Mouse (Mus musculus) forebrain, embryonic 15.5 days (tissue): ENCODE data around the gene Wdr89. TPM values are rescaled to one million over a fixed set of nuclear protein-coding genes. Genes with fewer than 3 reads are reported as not detected.
A peak's percentile ranks its signal among the peaks of the same experiment; 100 is the strongest.

ENCODE experiments used
- ATAC-seq: fragments of 200-750 bp; cut with Nextera tagmentation; replicated peaks from 2 replicates; pipeline ENCODE4 v1.8.0; 2017; ENCODE audit warnings: mild to moderate bottlenecking, moderate TSS enrichment, moderate library complexity
- H3K27ac ChIP-seq: fragments of 300-500 bp; sonication (generic); replicated peaks from 2 replicates; pipeline ENCODE4 v1.5.1; 2015; ENCODE audit warnings: mild to moderate bottlenecking, inconsistent platforms
- H3K27me3 ChIP-seq: fragments of 300-500 bp; sonication (generic); 2 replicates; pipeline ENCODE4 v1.6.1; 2015; ENCODE audit warnings: inconsistent platforms
- H3K36me3 ChIP-seq: fragments of 300-500 bp; sonication (generic); 2 replicates; pipeline ENCODE4 v1.6.1; 2015; ENCODE audit warnings: mild to moderate bottlenecking, inconsistent platforms
- H3K4me1 ChIP-seq: fragments of 300-500 bp; sonication (generic); 2 replicates; pipeline ENCODE4 v1.6.1; 2015; ENCODE audit warnings: inconsistent platforms
- H3K4me2 ChIP-seq: fragments of 300-500 bp; sonication (generic); replicated peaks from 2 replicates; pipeline ENCODE4 v1.6.1; 2015; ENCODE audit warnings: mild to moderate bottlenecking, inconsistent platforms
- H3K4me3 ChIP-seq: fragments of 300-500 bp; sonication (generic); 2 replicates; pipeline ENCODE4 v1.5.1; 2015; ENCODE audit warnings: mild to moderate bottlenecking, inconsistent platforms
- H3K9ac ChIP-seq: fragments of 300-500 bp; sonication (generic); replicated peaks from 2 replicates; pipeline ENCODE4 v1.6.1; 2015; ENCODE audit warnings: mild to moderate bottlenecking, inconsistent platforms
- H3K9me3 ChIP-seq: fragments of 300-500 bp; sonication (generic); 2 replicates; pipeline ENCODE4 v1.6.1; 2016; ENCODE audit warnings: inconsistent platforms
- WGBS: fragments of 180-500 bp; shearing (Covaris S2); methylation state at CpG from one replicate; pipeline ENCODE4 v1.1.7; 2015; ENCODE audit warnings: mixed read lengths; 5-methylcytosine and 5-hydroxymethylcytosine counted together
- polyA plus RNA-seq: library from polyadenylated mRNA; unstranded; fragments of >200 nt; fragmentation: Nextera tagmentation; extraction: Ambion mirVana; gene quantifications from 2 replicates; pipeline ENCODE4 v1.2.1, GENCODE M21; 2015

The Wdr89 gene
- polyA plus RNA-seq, 1 experiment from 2014 or later, result 8.7 TPM

DNA sequence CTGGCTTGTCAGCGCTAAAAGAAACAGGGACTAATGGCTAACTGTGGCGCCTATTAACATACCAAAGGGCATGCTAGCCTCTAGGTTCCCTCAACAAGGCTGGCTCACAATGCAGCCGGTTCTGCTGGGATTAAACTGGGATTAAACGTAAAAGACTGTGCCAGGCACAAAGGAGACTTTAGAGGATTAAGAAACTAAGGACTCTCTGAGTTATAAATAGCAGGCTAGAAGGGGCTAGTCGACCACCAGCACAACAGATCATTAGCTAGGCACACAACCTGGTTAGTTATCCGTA lies 4.9 kb downstream of the Wdr89 start:
- no peak overlapping the region for H3K4me3 ChIP-seq
- H3K4me2 ChIP-seq, result no peak overlapping the region
- no peaks in the 10 kb centered on the region for H3K27me3 ChIP-seq
- H3K4me1 ChIP-seq, result peaks cover 10% of the 10 kb centered on the region
- H3K9ac ChIP-seq, result no peak overlapping the region
- no peak overlapping the region for H3K27ac ChIP-seq
- ATAC-seq, result no peak
- no peaks in the 10 kb centered on the region for H3K36me3 ChIP-seq
- no peaks in the 10 kb centered on the region for H3K9me3 ChIP-seq
- WGBS, result 5% methylated on average over 6 of the region's 6 CpGs

DNA sequence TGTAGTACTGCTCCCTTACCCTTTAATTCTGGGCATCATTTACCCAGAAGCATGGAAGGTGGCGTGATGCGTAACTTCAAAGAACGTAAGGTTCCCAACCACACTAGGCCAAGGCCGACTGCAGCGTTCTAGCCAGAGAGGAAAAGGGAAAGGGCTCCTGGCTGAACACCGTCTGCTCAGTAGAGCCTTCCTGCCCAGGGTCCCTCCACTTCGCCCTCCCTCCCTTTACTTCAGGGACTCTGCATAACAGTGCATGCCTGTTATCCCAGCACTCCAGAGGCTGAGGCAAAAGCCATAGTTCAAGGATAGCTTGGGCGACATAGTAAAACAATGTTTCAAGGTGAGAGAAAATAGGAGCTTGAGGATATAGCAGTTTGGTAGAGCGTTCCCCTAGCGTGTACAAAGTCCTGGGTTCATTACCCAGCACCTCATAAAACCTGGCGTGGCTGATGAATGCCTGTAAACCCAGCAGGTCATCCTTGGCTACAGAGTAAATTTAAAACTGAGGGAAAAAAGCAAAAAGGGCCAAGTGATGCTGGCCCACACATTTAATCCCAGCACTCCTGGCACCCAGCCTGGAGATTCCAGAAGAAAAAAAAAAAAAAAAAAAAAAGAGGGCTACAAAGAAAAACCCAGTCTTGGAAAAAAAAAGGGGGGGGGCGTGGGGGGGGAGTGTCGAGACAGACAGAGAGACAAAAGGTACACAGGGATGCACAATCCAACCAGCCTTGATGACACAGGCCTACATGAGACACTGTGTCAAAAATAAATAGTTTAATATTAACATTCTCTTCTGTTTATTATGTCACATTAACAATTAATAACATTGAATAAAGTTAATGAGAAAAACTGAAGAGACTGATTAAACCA lies 5.5 kb downstream of the Wdr89 start:
- peaks cover 8% of the 10 kb centered on the region for H3K4me1 ChIP-seq
- H3K36me3 ChIP-seq, result no peaks in the 10 kb centered on the region
- no peak overlapping the region for H3K4me2 ChIP-seq
- ATAC-seq, result no peak
- no peaks in the 10 kb centered on the region for H3K9me3 ChIP-seq
- WGBS, result 32% methylated on average over 12 of the region's 13 CpGs
- no peaks in the 10 kb centered on the region for H3K27me3 ChIP-seq
- no peak overlapping the region for H3K4me3 ChIP-seq
- H3K27ac ChIP-seq, result no peak overlapping the region
- H3K9ac ChIP-seq, result no peak overlapping the region

DNA sequence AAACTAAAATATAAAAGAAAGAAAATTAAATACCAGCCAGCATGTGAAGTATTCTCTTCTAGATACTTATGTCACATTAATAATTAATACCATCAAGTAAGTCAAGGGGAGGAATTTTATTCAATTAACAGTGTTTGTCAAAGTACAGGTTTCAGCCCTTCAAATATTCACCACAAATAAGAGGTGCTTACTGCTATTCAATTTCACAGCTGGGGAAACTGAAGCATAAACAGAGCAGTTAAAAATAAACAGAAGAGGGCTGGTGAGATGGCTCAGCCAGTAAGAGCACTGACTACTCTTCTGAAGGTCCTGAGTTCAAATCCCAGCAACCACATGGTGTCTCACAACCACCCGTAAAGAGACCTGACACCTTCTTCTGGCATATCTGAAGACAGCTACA lies 7.0 kb downstream of the Wdr89 start:
- H3K9ac ChIP-seq, result no peak overlapping the region
- H3K4me2 ChIP-seq, result no peak overlapping the region
- no peaks in the 10 kb centered on the region for H3K9me3 ChIP-seq
- H3K27ac ChIP-seq, result no peak overlapping the region
- H3K4me1 ChIP-seq, result no peaks in the 10 kb centered on the region
- no peaks in the 10 kb centered on the region for H3K36me3 ChIP-seq
- no peaks in the 10 kb centered on the region for H3K27me3 ChIP-seq
- 95% methylated on average over 1 of the region's 1 CpGs for WGBS
- ATAC-seq, result no peak
- H3K4me3 ChIP-seq, result no peak overlapping the region

DNA sequence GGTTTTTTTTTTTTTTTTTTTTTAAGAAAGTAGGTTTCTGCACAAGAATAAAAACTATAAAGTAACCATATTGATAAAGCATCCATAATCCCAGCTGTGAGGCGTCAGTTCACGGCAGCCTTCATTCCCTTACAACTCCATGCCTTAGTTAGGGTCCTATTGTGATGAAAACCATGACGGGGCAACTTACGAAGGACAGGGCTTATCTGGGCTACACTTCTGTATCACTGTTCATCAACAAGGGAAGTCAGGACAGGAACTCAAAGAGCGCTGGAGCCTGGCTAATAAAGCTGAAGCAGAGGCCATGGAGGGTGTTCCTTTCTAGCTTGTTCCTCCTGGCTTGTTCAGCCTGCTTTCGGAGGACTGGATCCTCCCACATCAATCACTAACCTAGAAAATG lies 10.9 kb downstream of the Wdr89 start:
- 80% methylated on average over 6 of the region's 6 CpGs for WGBS
- no peaks in the 10 kb centered on the region for H3K36me3 ChIP-seq
- H3K27me3 ChIP-seq, result no peaks in the 10 kb centered on the region
- H3K4me1 ChIP-seq, result no peaks in the 10 kb centered on the region
- H3K4me2 ChIP-seq, result no peak overlapping the region
- H3K9me3 ChIP-seq, result no peaks in the 10 kb centered on the region
- H3K27ac ChIP-seq, result no peak overlapping the region
- H3K4me3 ChIP-seq, result no peak overlapping the region
- H3K9ac ChIP-seq, result no peak overlapping the region
- no peak for ATAC-seq

DNA sequence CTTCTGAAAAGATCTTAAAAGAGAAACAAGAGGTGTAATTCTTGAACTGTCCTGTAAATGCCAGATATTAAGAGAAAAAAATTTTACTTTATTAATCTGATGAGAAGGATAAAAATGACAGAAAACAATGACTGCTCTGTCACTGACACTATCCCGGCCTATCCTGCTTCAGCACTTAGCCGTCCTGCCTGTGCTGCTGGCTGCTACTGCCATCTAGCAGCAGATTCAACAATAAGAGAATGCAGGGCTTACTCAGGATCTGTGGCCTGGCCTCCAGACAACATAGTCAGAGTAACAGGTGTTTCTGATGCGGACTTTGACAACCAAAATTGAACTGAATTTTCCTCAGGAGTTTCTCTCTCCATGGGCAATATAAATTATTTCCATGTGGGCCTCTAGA lies 12.8 kb downstream of the Wdr89 start:
- Histone ChIP-seq H3K4me1 (no peaks in the 10 kb centered on the region), H3K4me3 (no peak overlapping the region), H3K36me3 (no peaks in the 10 kb centered on the region), H3K9me3 (no peaks in the 10 kb centered on the region), H3K4me2 (no peak overlapping the region), H3K9ac (no peak overlapping the region), H3K27me3 (no peaks in the 10 kb centered on the region), H3K27ac (no peak overlapping the region)
- peak; percentile 58; the same call in 1 of the 2 replicates for ATAC-seq
- WGBS, result 24% methylated on average over 3 of the region's 3 CpGs

DNA sequence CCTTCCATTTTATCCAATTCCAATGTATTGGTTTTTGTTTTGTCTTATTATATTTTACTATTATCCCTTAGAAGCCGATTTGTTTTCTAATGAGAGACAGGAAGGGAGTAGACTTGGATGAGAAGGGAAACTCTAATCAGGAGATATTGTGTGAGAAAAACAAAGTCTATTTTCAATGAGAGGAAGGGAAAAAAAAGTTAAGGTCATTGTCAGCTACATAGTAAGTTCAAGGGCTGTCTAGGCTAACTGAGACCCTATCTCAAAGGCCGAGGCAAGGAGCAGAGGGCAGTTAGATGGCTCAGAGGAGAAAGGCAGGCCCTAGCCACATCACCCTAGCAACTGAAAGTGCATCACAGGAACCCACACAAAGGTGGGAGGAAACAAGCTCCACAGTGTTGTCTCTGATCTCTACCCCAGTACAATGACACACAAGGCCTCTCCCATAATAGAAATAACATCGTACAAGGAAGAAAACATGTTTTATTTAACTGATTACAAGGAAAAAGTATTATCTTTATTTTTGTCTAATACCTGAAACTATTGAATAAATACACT lies 15.0 kb downstream of the Wdr89 start:
- no peaks in the 10 kb centered on the region for H3K27me3 ChIP-seq
- 76% methylated on average over 3 of the region's 3 CpGs for WGBS

DNA sequence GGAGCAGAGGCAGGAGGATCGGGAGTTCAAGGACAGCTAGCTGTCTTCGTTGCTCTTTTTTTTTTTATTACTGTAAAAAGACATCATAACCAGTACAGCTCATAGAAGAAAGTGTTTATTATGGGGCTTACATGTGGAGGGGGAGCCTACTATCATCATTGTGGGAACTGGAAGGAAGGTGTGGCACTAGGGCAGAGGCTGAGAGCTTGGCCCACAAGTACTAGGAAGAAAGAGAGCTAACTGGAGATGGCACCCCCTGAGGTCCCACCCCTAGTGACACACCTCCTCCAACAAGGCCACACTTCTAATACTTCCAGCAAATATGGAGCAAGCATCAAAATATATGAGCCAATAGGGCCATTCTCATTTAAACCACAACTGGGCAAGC lies 19.6 kb downstream of the Wdr89 start:
- WGBS, result 42% methylated on average over 2 of the region's 2 CpGs
- Histone ChIP-seq H3K4me2 (no peak overlapping the region), H3K9me3 (no peaks in the 10 kb centered on the region), H3K27me3 (no peaks in the 10 kb centered on the region), H3K9ac (no peak overlapping the region), H3K27ac (no peak overlapping the region), H3K4me3 (no peak overlapping the region), H3K4me1 (peaks cover 10% of the 10 kb centered on the region), H3K36me3 (no peaks in the 10 kb centered on the region)
- no peak for ATAC-seq

More for the DNA sequence above, 15.0 kb downstream of the Wdr89 start:
- Histone ChIP-seq H3K4me2 (no peak overlapping the region), H3K9ac (no peak overlapping the region), H3K27ac (no peak overlapping the region), H3K4me3 (no peak overlapping the region), H3K4me1 (peaks cover 5% of the 10 kb centered on the region), H3K9me3 (no peaks in the 10 kb centered on the region), H3K36me3 (no peaks in the 10 kb centered on the region)
- ATAC-seq, result no peak

DNA sequence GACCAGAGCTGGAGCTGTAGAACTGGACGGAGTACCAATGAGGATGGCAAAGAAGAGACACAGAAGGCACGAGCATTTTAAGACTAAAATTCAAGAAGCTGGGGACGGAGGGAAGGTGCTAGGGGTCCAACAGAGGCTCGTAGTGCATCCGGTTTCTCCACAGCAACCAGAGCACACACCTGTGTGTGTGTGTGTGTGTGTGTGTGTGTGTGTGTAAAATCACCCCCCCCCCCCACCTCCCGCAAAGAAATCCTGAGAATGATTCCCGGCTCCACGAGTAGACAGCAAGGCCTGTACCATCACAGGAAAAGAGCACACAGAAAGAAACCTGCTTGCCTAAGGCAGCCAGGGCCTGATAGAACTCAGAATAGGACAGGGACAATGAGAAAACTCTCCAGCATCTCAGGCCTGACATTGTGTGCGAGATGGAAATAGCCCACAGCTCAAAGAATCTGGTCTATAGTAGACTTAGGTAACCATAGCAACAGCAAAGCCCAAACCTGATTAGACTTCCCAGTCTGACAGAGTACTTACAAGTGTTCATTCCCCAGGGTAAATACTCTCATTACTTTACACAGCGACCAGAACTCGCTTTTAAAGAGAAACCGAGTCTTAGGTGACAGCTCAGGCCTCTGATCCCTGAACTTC lies 20.2 kb downstream of the Wdr89 start:
- no peak overlapping the region for H3K9ac ChIP-seq
- no peak overlapping the region for H3K4me3 ChIP-seq
- H3K4me2 ChIP-seq, result no peak overlapping the region; the same call in 1 of the 2 replicates
- 31% methylated on average over 12 of the region's 12 CpGs for WGBS
- no peaks in the 10 kb centered on the region for H3K27me3 ChIP-seq
- H3K4me1 ChIP-seq, result peaks cover 10% of the 10 kb centered on the region
- peak overlapping the region; percentile 27; the same call in 1 of the 2 replicates for H3K27ac ChIP-seq
- no peaks in the 10 kb centered on the region for H3K36me3 ChIP-seq
- ATAC-seq, result peak; percentile 82
- H3K9me3 ChIP-seq, result no peaks in the 10 kb centered on the region

DNA sequence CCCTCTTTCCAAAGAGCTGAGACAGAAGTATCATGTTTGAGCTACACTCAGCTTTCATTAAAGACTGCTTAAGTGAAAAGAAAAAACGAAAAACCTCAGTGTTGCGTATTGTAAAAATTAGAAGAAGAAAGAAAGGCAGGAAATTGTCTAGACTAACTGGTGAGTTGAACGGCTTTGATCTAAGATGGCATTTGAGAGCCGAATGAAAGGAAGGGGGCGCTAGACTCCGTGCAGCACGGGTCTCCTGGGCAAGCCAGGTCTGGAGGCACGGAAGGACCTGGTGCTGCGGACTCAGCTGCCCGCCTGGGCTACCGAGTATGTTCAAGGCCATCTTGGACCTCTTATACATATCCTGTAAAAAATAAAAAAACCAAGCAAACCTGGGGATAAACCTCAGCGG lies 21.1 kb downstream of the Wdr89 start:
- H3K4me3 ChIP-seq, result no peak overlapping the region
- no peaks in the 10 kb centered on the region for H3K9me3 ChIP-seq
- ATAC-seq, result no peak
- 62% methylated on average over 12 of the region's 12 CpGs for WGBS
- no peaks in the 10 kb centered on the region for H3K27me3 ChIP-seq
- H3K27ac ChIP-seq, result no peak overlapping the region
- H3K4me1 ChIP-seq, result peaks cover 10% of the 10 kb centered on the region
- H3K36me3 ChIP-seq, result no peaks in the 10 kb centered on the region
- no peak overlapping the region for H3K4me2 ChIP-seq
- H3K9ac ChIP-seq, result no peak overlapping the region

DNA sequence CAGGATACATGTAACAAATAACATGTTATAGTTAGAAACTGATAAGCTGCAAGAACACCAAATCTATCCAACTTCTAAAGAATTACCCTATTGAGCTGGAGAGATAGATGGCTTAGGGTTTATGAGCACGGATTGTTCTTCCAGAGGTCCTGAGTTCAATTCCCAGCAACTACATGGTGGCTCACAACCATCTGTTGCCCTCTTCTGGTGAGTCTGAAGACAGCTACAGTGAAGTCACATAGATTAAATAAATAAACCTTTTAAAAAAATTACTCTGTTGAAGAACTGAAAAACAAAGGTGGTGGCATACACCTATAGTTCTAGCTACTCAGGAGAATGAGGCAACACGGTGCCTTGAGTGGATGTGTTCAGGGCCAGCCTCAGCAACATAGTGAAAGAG lies 21.7 kb downstream of the Wdr89 start:
- H3K9me3 ChIP-seq, result no peaks in the 10 kb centered on the region
- H3K4me3 ChIP-seq, result no peak overlapping the region
- no peaks in the 10 kb centered on the region for H3K36me3 ChIP-seq
- no peak for ATAC-seq
- no peak overlapping the region for H3K9ac ChIP-seq
- H3K27me3 ChIP-seq, result no peaks in the 10 kb centered on the region
- H3K4me2 ChIP-seq, result no peak overlapping the region
- no peak overlapping the region for H3K27ac ChIP-seq
- H3K4me1 ChIP-seq, result peaks cover 10% of the 10 kb centered on the region
- 90% methylated on average over 2 of the region's 2 CpGs for WGBS

DNA sequence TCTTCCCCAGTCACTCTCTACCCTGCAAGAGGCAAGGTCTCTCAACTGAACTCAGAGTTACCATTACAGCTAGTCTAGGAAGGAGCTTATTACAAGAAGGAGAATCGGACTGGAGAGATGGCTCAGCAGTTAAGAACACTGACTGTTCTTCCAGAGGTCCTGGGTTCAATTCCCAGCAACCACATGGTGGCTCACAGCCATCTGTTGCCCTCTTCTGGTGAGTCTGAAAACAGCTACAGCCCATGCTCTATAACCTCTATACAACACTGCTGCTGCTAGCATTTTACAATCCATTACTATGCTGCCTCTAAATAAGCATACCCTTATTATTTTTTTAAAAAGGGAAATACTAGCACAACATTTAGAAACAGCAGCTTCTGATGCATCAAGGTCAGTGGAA lies 23.6 kb downstream of the Wdr89 start:
- no peaks in the 10 kb centered on the region for H3K9me3 ChIP-seq
- H3K36me3 ChIP-seq, result no peaks in the 10 kb centered on the region
- ATAC-seq, result no peak
- H3K4me3 ChIP-seq, result no peak overlapping the region
- no peaks in the 10 kb centered on the region for H3K27me3 ChIP-seq
- H3K9ac ChIP-seq, result no peak overlapping the region
- no peak overlapping the region for H3K4me2 ChIP-seq
- 94% methylated on average over 1 of the region's 1 CpGs for WGBS
- no peak overlapping the region for H3K27ac ChIP-seq
- H3K4me1 ChIP-seq, result peaks cover 10% of the 10 kb centered on the region

DNA sequence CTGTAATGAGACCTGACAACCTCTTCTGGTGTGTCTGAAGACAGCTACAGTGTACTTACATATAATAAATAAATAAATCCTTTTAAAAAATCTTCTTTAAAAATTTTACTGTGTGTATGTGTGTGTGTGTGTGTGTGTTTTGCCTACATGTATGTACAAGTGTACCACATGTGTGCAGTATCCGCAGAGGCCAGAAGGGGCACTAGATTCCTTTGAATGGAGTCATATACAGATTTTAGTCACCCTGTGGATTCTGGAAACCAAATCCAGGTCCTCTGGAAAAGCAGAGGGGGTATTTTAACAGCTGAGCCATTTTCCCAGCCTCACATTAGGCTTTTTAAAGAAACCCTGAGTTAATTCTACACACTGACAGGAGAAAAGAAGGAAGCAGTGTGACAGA lies 27.6 kb downstream of the Wdr89 start:
- no peaks in the 10 kb centered on the region for H3K36me3 ChIP-seq
- no peak for ATAC-seq
- H3K4me2 ChIP-seq, result no peak overlapping the region
- 100% methylated on average over 1 of the region's 1 CpGs for WGBS
- no peaks in the 10 kb centered on the region for H3K9me3 ChIP-seq
- H3K9ac ChIP-seq, result no peak overlapping the region
- no peaks in the 10 kb centered on the region for H3K4me1 ChIP-seq
- no peak overlapping the region for H3K4me3 ChIP-seq
- H3K27ac ChIP-seq, result no peak overlapping the region
- no peaks in the 10 kb centered on the region for H3K27me3 ChIP-seq
